Mouse (Mus musculus) CH12.LX (cell line): ENCODE measurements around the gene Crtc3. TPM values are rescaled to one million over a fixed set of nuclear protein-coding genes. Genes with fewer than 3 reads are reported as not detected.

Experiments
- DNase-seq: peaks from one replicate; pipeline ENCODE4 v3.0.0-alpha.2; 2013; ENCODE audit errors: extremely low read depth
- H3K27ac ChIP-seq: 2 replicates; pipeline ENCODE4 v1.5.1; 2012; ENCODE audit warnings: low read depth, mild to moderate bottlenecking, control low read depth, moderate library complexity; ENCODE audit not compliant: insufficient read depth
- H3K27me3 ChIP-seq: replicated peaks from 2 replicates; pipeline ENCODE3; 2012; ENCODE audit warnings: inconsistent platforms
- H3K36me3 ChIP-seq, 2 experiments: replicated peaks in 1 of 2; 2 replicates each; pipeline versions ENCODE3 to v1.6.1; 2012; ENCODE audit warnings: inconsistent platforms in 1 of 2, low read length in 1 of 2, mild to moderate bottlenecking in 1 of 2, mixed read lengths in 1 of 2, moderate library complexity in 1 of 2; ENCODE audit not compliant: control insufficient read depth in 1 of 2, insufficient read depth in 1 of 2
- H3K4me1 ChIP-seq, 2 experiments: 2 replicates each; pipeline ENCODE4 v1.6.1; 2012; ENCODE audit warnings: inconsistent platforms in 1 of 2, moderate library complexity in 1 of 2; ENCODE audit not compliant: insufficient read depth in 2 of 2, control insufficient read depth in 1 of 2
- H3K4me2 ChIP-seq: 2 replicates; pipeline ENCODE4 v1.6.1; 2012; ENCODE audit warnings: low read depth, mild to moderate bottlenecking, control low read depth; ENCODE audit not compliant: poor library complexity, insufficient read depth, severe bottlenecking
- H3K4me3 ChIP-seq, 3 experiments: fragments of 150-350 bp in 1 of 3; sonication (generic) in 1 of 3; replicated peaks in 1 of 3; 2 replicates each; pipeline versions ENCODE3 to v1.5.1; 2011 to 2012; ENCODE audit warnings: low read depth in 2 of 3, low read length in 2 of 3, mild to moderate bottlenecking in 2 of 3, moderate library complexity in 2 of 3, control low read depth in 1 of 3, improper control_type of control experiment in 1 of 3, inconsistent platforms in 1 of 3, mixed read lengths in 1 of 3; ENCODE audit not compliant: poor library complexity in 1 of 3
- H3K79me2 ChIP-seq: replicated peaks from 2 replicates; pipeline ENCODE4 v1.6.1; 2012; ENCODE audit warnings: mild to moderate bottlenecking, moderate library complexity; ENCODE audit not compliant: control insufficient read depth, poor library complexity, insufficient read depth, severe bottlenecking; ENCODE audit errors: extremely low read depth
- H3K9ac ChIP-seq: 2 replicates; pipeline ENCODE4 v1.6.1; 2012; ENCODE audit warnings: low read depth, mild to moderate bottlenecking, control low read depth, moderate library complexity; ENCODE audit not compliant: insufficient read depth
- H3K9me3 ChIP-seq: replicated peaks from 2 replicates; pipeline ENCODE3; 2012; ENCODE audit warnings: low read length, inconsistent platforms, mixed read lengths
- BHLHE40 ChIP-seq: IDR thresholded peaks from 2 replicates; pipeline ENCODE4 v1.6.1; 2011; ENCODE audit warnings: mild to moderate bottlenecking, low read depth, low read length, improper control_type of control experiment
- CTCF ChIP-seq, 2 experiments: IDR thresholded peaks in 1 of 2; conservative IDR thresholded peaks in 1 of 2; 2 replicates each; pipeline ENCODE4 v1.5.1; 2011 to 2012; ENCODE audit warnings: low read depth in 2 of 2, low read length in 2 of 2, improper control_type of control experiment in 1 of 2, inconsistent platforms in 1 of 2, mild to moderate bottlenecking in 1 of 2, moderate library complexity in 1 of 2
- ELF1 ChIP-seq: IDR thresholded peaks from 2 replicates; pipeline ENCODE4 v1.6.1; 2014; ENCODE audit warnings: low read depth, mild to moderate bottlenecking, inconsistent platforms, low read length, improper control_type of control experiment
- EP300 ChIP-seq: IDR thresholded peaks from 2 replicates; pipeline ENCODE4 v1.6.1; 2011; ENCODE audit warnings: low read length, improper control_type of control experiment
- ETS1 ChIP-seq: conservative IDR thresholded peaks from 2 replicates; pipeline ENCODE4 v1.6.1; 2012; ENCODE audit warnings: low read depth, mild to moderate bottlenecking, inconsistent platforms, low read length, improper control_type of control experiment, moderate library complexity
- HCFC1 ChIP-seq: IDR thresholded peaks from 2 replicates; pipeline ENCODE4 v1.6.1; 2012; ENCODE audit warnings: low read depth, mild to moderate bottlenecking, inconsistent platforms, low read length, improper control_type of control experiment
- IRF4 ChIP-seq: IDR thresholded peaks from 2 replicates; pipeline ENCODE4 v1.6.1; 2014; ENCODE audit warnings: low read depth, mild to moderate bottlenecking, inconsistent platforms, low read length, improper control_type of control experiment
- JUN ChIP-seq: IDR thresholded peaks from 2 replicates; pipeline ENCODE4 v1.6.1; 2011; ENCODE audit warnings: low read depth, mild to moderate bottlenecking, low read length, improper control_type of control experiment, moderate library complexity; ENCODE audit not compliant: insufficient read depth
- MAX ChIP-seq: IDR thresholded peaks from 2 replicates; pipeline ENCODE4 v1.6.1; 2011; ENCODE audit warnings: low read length, improper control_type of control experiment
- MAZ ChIP-seq: IDR thresholded peaks from 2 replicates; pipeline ENCODE4 v1.6.1; 2012; ENCODE audit warnings: low read depth, mild to moderate bottlenecking, inconsistent platforms, low read length, improper control_type of control experiment, moderate library complexity
- POLR2A ChIP-seq: IDR thresholded peaks from 2 replicates; pipeline ENCODE4 v1.6.1; 2011; ENCODE audit warnings: low read depth, mild to moderate bottlenecking, improper control_type of control experiment, low read length
- RAD21 ChIP-seq: IDR thresholded peaks from 2 replicates; pipeline ENCODE4 v1.6.1; 2011; ENCODE audit warnings: low read depth, mild to moderate bottlenecking, low read length, improper control_type of control experiment, moderate library complexity
- RCOR1 ChIP-seq: conservative IDR thresholded peaks from 2 replicates; pipeline ENCODE4 v1.6.1; 2012; ENCODE audit warnings: low read depth, mild to moderate bottlenecking, inconsistent platforms, low read length, improper control_type of control experiment
- SMC3 ChIP-seq: IDR thresholded peaks from 2 replicates; pipeline ENCODE4 v1.6.1; 2011; ENCODE audit warnings: low read depth, low read length, improper control_type of control experiment
- TBP ChIP-seq: conservative IDR thresholded peaks from 2 replicates; pipeline ENCODE4 v1.6.1; 2011; ENCODE audit warnings: low read depth, low read length, improper control_type of control experiment
- TCF12 ChIP-seq: IDR thresholded peaks from 2 replicates; pipeline ENCODE4 v1.6.1; 2014; ENCODE audit warnings: low read depth, mild to moderate bottlenecking, inconsistent platforms, low read length, improper control_type of control experiment
- UBTF ChIP-seq: IDR thresholded peaks from 2 replicates; pipeline ENCODE4 v1.6.1; 2012; ENCODE audit warnings: low read depth, mild to moderate bottlenecking, inconsistent platforms, low read length, improper control_type of control experiment, moderate library complexity
- ZC3H11A ChIP-seq: IDR thresholded peaks from 2 replicates; pipeline ENCODE4 v1.6.1; 2012; ENCODE audit warnings: low read depth, mild to moderate bottlenecking, inconsistent platforms, low read length, improper control_type of control experiment
- ZKSCAN1 ChIP-seq: IDR thresholded peaks from 2 replicates; pipeline ENCODE4 v1.6.1; 2012; ENCODE audit warnings: low read depth, inconsistent platforms, low read length, improper control_type of control experiment, borderline replicate concordance
- ZNF384 ChIP-seq: IDR thresholded peaks from 2 replicates; pipeline ENCODE4 v1.6.1; 2012; ENCODE audit warnings: low read depth, low read length, improper control_type of control experiment, inconsistent platforms
- dilution Hi-C: fragments of 300-500 bp; cut with MboI; formaldehyde crosslinking; loops from 2 replicates; pipeline ENCODE4 v1.14.3; 2020; ENCODE audit warnings: low sequenced_read_pairs; ENCODE audit not compliant: extremely low pct_unique_long_range_greater_than_20kb, extremely low pct_ligation_motif_present
- in situ Hi-C: fragments of 300-500 bp; cut with MboI; formaldehyde crosslinking; loops from 3 replicates; pipeline ENCODE4 v1.14.3; 2019; ENCODE audit warnings: low sequenced_read_pairs, low pct_ligation_motif_present, low pct_unique_long_range_greater_than_20kb, mixed read lengths
- polyA plus RNA-seq: library from polyadenylated mRNA; unstranded; fragments of >175 nt; gene quantifications from 2 replicates; pipeline ENCODE4 v1.2.1, GENCODE M21; 2012; ENCODE audit warnings: low read depth; ENCODE audit not compliant: insufficient read length
- total RNA-seq, 2 experiments: library from RNA; depleted of rRNA; stranded (reverse); fragments of 300-350 nt in 1 of 2; fragments of >200 nt in 1 of 2; gene quantifications; 2 replicates each; pipeline ENCODE4 v1.2.3; 2012 to 2014

The Crtc3 gene
- total and polyA plus RNA-seq, 3 experiments, result 1.2 to 9.1 (median 4.4) TPM

GRCm38 (mm10) chr7:80580368-80580767 is 108.3 kb downstream of the Crtc3 start:
- dilution Hi-C loops, result no loop called here
- in situ Hi-C loops, result loop anchor here (5.0 to 25.0 kb wide), 2 partner anchors 193 to 443 kb away; partner anchors contain the start of gene Fes
- no peaks in the 10 kb centered on the region for H3K27me3 ChIP-seq
- no peaks in the 10 kb centered on the region for H3K79me2 ChIP-seq
- no peak for DNase-seq
- peak overlapping the region; percentile 52; the same call in 1 of the 2 replicates for H3K4me2 ChIP-seq
- no peak overlapping the region for H3K27ac ChIP-seq
- no peak overlapping the region for H3K9ac ChIP-seq
- H3K4me1 ChIP-seq, result peaks cover 17 to 30% of the 10 kb centered on the region in 2 experiments
- H3K36me3 ChIP-seq, result no peaks in the 10 kb centered on the region
- no peak overlapping the region for H3K4me3 ChIP-seq
- H3K9me3 ChIP-seq, result no peaks in the 10 kb centered on the region
- TF ChIP-seq HCFC1 (no peak), RAD21 (peak; percentile 87), RCOR1 (no peak), TCF12 (no peak), ZC3H11A (peak; percentile 41), ELF1 (peak; percentile 15; the same call in 1 of the 2 replicates), CTCF (conservative IDR thresholded peaks at IDR 0.05 in 1 of 2, IDR thresholded peaks at IDR 0.05 in 1 of 2; ENCODE audit: low read depth in 2 of 2, low read length in 2 of 2) (peak; percentile 39 to 87; a peak in 3 of 4 replicates), SMC3 (peak; percentile 85), IRF4 (peak; percentile 25; the same call in 1 of the 2 replicates), MAX (no peak), JUN (no peak), MAZ (peak; percentile 64; the same call in 1 of the 2 replicates)

DNA sequence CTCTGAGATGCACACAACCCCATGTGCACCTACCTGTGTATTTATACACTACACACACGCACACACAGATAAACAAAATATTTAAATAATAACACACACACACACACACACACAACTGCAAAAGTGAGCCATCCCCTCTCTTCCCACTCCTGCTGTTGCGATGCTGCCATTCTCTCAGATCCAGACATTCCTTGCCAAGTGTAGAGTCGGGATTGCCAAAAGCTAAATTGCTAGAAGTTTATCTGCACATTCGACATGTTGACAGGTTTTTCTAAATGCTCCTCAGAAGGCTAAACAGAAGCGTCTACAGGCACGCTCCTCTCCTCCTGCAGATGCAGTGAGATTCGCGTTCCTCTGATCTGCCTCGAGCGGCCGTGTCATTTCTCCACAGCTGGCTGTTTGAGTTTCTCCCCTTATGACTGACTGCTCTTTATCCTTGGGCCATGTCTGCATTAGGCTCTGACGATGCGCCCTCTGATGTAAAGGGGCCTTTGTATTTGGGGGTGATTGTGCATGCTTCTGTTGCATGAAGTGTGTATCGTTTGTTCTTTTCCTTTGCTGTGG is 111.2 kb downstream of the Crtc3 start:
- Histone ChIP-seq H3K9me3 (no peaks in the 10 kb centered on the region), H3K36me3 (no peaks in the 10 kb centered on the region), H3K4me2 (no peak overlapping the region), H3K27ac (no peak overlapping the region), H3K9ac (no peak overlapping the region), H3K4me3 (no peak overlapping the region), H3K27me3 (no peaks in the 10 kb centered on the region), H3K79me2 (no peaks in the 10 kb centered on the region), H3K4me1 (peaks cover 11 to 16% of the 10 kb centered on the region in 2 experiments)
- no peak for DNase-seq
- dilution Hi-C loops (no loop called here), in situ Hi-C loops (loop anchor here (25.0 kb wide), 1 partner anchor 440 kb away; no protein-coding TSS in a partner anchor)
- TF ChIP-seq BHLHE40, result no peak
- no peak for TF ChIP-seq ETS1
- no peak for TF ChIP-seq TBP
- no peak for TF ChIP-seq UBTF
- TF ChIP-seq ELF1, result no peak
- no peak for TF ChIP-seq CTCF (conservative IDR thresholded peaks at IDR 0.05 in 1 of 2, IDR thresholded peaks at IDR 0.05 in 1 of 2; ENCODE audit: low read depth in 2 of 2, low read length in 2 of 2)
- no peak for TF ChIP-seq IRF4
- no peak for TF ChIP-seq POLR2A
- no peak for TF ChIP-seq ZNF384
- no peak for TF ChIP-seq RCOR1
- no peak for TF ChIP-seq ZKSCAN1
- TF ChIP-seq EP300, result no peak
